Mouse (Mus musculus) ES-Bruce4 (cell line): ENCODE measurements around the gene Ap2m1.

Experiments used
- CTCF ChIP-seq: IDR thresholded peaks from one replicate; pipeline ENCODE4 v1.8.1; 2011; ENCODE audit warnings: low read depth, low read length
- EP300 ChIP-seq: IDR thresholded peaks from 2 replicates; pipeline ENCODE4 v1.6.1; 2011; ENCODE audit warnings: low read depth, low read length; ENCODE audit not compliant: insufficient read depth

GRCm38 (mm10) chr16:20490581-20490980 is 44.7 kb upstream of the Ap2m1 start:
- TF ChIP-seq EP300 (no peak), CTCF (peak; percentile 55)
